Mouse (Mus musculus) liver, adult 2 months (tissue): Measurements from ENCODE around the gene Trappc3.

Experiments
- CTCF ChIP-seq: fragments of 200-500 bp; IDR thresholded peaks from 2 replicates; pipeline ENCODE4 v1.5.1; 2011; ENCODE audit warnings: low read depth, low read length, control low read depth
- POLR2A ChIP-seq: fragments of 200-500 bp; IDR thresholded peaks from 2 replicates; pipeline ENCODE4 v1.6.1; 2011; ENCODE audit warnings: low read length, control low read depth; ENCODE audit not compliant: insufficient read depth; ENCODE audit errors: extremely low read depth

GRCm38 (mm10) chr4:126319806-126320205, 57.7 kb downstream of the Trappc3 start:
- TF ChIP-seq CTCF: no peak
- no peak for TF ChIP-seq POLR2A
